Mouse (Mus musculus) embryo, embryonic 10.5 days (tissue): ENCODE data around the gene Notum.
A peak's percentile ranks its signal among the peaks of the same experiment; 100 is the strongest.

Source experiments
- DNase-seq: peaks from one replicate; pipeline ENCODE4 v3.0.0-alpha.2; 2015; ENCODE audit warnings: low spot score

Gene Notum

GRCm38 (mm10) chr11:120633520-120634343, 27.2 kb downstream of the Notum start, which contains the start of gene Mafg:
Gene Mafg, minus strand, starts transcription at chr11:120633600.
- peak; percentile 98 for DNase-seq

GRCm38 (mm10) chr11:120632559-120633519, 28.1 kb downstream of the Notum start:
- DNase-seq, result peak; percentile 70

- no peak for DNase-seq
Measured at GRCm38 (mm10) chr11:120631726-120632448, 29.1 kb downstream of the Notum start.

- DNase-seq, result no peak
Measured at GRCm38 (mm10) chr11:120630881-120631725, 29.9 kb downstream of the Notum start.

GRCm38 (mm10) chr11:120630401-120630871, 30.5 kb downstream of the Notum start:
- peak; percentile 3 for DNase-seq

GRCm38 (mm10) chr11:120629911-120630310, 31.1 kb downstream of the Notum start:
- DNase-seq, result peak; percentile 33

- DNase-seq, result no peak
Measured at GRCm38 (mm10) chr11:120629341-120629730, 31.6 kb downstream of the Notum start.

- no peak for DNase-seq
Measured at GRCm38 (mm10) chr11:120628601-120629340, 32.2 kb downstream of the Notum start.

- DNase-seq, result no peak
Measured at GRCm38 (mm10) chr11:120627468-120628300, 33.3 kb downstream of the Notum start.

GRCm38 (mm10) chr11:120626785-120627467, 34.0 kb downstream of the Notum start:
- no peak for DNase-seq

GRCm38 (mm10) chr11:120625152-120625775, 35.7 kb downstream of the Notum start, which contains the start of gene Sirt7:
Gene Sirt7, minus strand, starts transcription at chr11:120625240.
- peak; percentile 3 for DNase-seq

- peak; percentile 91 for DNase-seq
Measured at GRCm38 (mm10) chr11:120624680-120625111, 36.3 kb downstream of the Notum start.

- peak; percentile 74 for DNase-seq
Measured at GRCm38 (mm10) chr11:120623961-120624679, 36.9 kb downstream of the Notum start.

GRCm38 (mm10) chr11:120622805-120623204, 38.2 kb downstream of the Notum start:
- no peak for DNase-seq

- DNase-seq, result no peak
Measured at GRCm38 (mm10) chr11:120620195-120620594, 40.8 kb downstream of the Notum start.

- no peak for DNase-seq
Measured at GRCm38 (mm10) chr11:120618619-120619535, 42.1 kb downstream of the Notum start.
